Mouse (Mus musculus) limb, embryonic 12.5 days (tissue): ENCODE measurements around the gene 0610009B22Rik. TPM values are rescaled to one million over a fixed set of nuclear protein-coding genes. Genes with fewer than 3 reads are reported as not detected.

ENCODE experiments used
- ATAC-seq: fragments of 200-750 bp; cut with Nextera tagmentation; 2 replicates; pipeline ENCODE4 v1.8.0; 2017; ENCODE audit warnings: low read depth, moderate TSS enrichment; ENCODE audit not compliant: insufficient number of reproducible peaks, insufficient read depth, low FRiP score, low TSS enrichment
- H3K27ac ChIP-seq: fragments of 300-500 bp; sonication (generic); 2 replicates; pipeline ENCODE4 v1.5.1; 2016; ENCODE audit warnings: mild to moderate bottlenecking, moderate library complexity
- H3K27me3 ChIP-seq: fragments of 300-500 bp; sonication (generic); 2 replicates; pipeline ENCODE4 v1.6.1; 2016; ENCODE audit warnings: mild to moderate bottlenecking, moderate library complexity
- H3K36me3 ChIP-seq: fragments of 300-500 bp; sonication (generic); 2 replicates; pipeline ENCODE4 v1.6.1; 2016; ENCODE audit warnings: mild to moderate bottlenecking, moderate library complexity
- H3K4me1 ChIP-seq: fragments of 300-500 bp; sonication (generic); replicated peaks from 2 replicates; pipeline ENCODE4 v1.6.1; 2016
- H3K4me2 ChIP-seq: fragments of 300-500 bp; sonication (generic); 2 replicates; pipeline ENCODE4 v1.6.1; 2016; ENCODE audit warnings: mild to moderate bottlenecking, moderate library complexity
- H3K4me3 ChIP-seq: fragments of 300-500 bp; sonication (generic); replicated peaks from 2 replicates; pipeline ENCODE4 v1.5.1; 2016; ENCODE audit warnings: mild to moderate bottlenecking
- H3K9ac ChIP-seq: fragments of 300-500 bp; sonication (generic); replicated peaks from 2 replicates; pipeline ENCODE4 v1.6.1; 2016; ENCODE audit warnings: mild to moderate bottlenecking, moderate library complexity
- H3K9me3 ChIP-seq: fragments of 300-500 bp; sonication (generic); 2 replicates; pipeline ENCODE4 v1.6.1; 2016; ENCODE audit warnings: mild to moderate bottlenecking, moderate library complexity
- WGBS: fragments of 180-500 bp; shearing (Covaris S2); methylation state at CpG from one replicate; pipeline ENCODE4 v1.1.7; 2016; 5-methylcytosine and 5-hydroxymethylcytosine counted together
- polyA plus RNA-seq: library from polyadenylated mRNA; unstranded; fragments of >200 nt; fragmentation: Nextera tagmentation; extraction: Ambion mirVana; gene quantifications from 2 replicates; pipeline ENCODE4 v1.2.1, GENCODE M21; 2016

Gene 0610009B22Rik
- polyA plus RNA-seq, 1 experiment from 2014 or later, result 100 TPM

GRCm38 (mm10) chr11:51658705-51659104 is 30.0 kb downstream of the 0610009B22Rik start:
- peak overlapping the region; percentile 69 for H3K27ac ChIP-seq
- H3K36me3 ChIP-seq, result no peaks in the 10 kb centered on the region
- H3K4me1 ChIP-seq, result peaks cover 23% of the 10 kb centered on the region
- H3K9me3 ChIP-seq, result no peaks in the 10 kb centered on the region
- no peaks in the 10 kb centered on the region for H3K27me3 ChIP-seq
- no peak overlapping the region for H3K4me3 ChIP-seq
- H3K9ac ChIP-seq, result no peak overlapping the region
- peak; percentile 40; the same call in 1 of the 2 replicates for ATAC-seq
- 42% methylated on average over 6 of the region's 6 CpGs for WGBS
- no peak overlapping the region for H3K4me2 ChIP-seq

- Histone ChIP-seq H3K27ac (peak overlapping the region; percentile 69), H3K4me2 (no peak overlapping the region), H3K9me3 (no peaks in the 10 kb centered on the region), H3K9ac (no peak overlapping the region), H3K4me1 (peaks cover 23% of the 10 kb centered on the region), H3K27me3 (no peaks in the 10 kb centered on the region), H3K36me3 (no peaks in the 10 kb centered on the region), H3K4me3 (no peak overlapping the region)
- ATAC-seq, result 0 out of 2 replicates have a peak, but pooled peaks have one; percentile 53
- WGBS, result 47% methylated on average over 7 of the region's 7 CpGs
These were observed 30.4 kb downstream of the 0610009B22Rik start for GRCm38 (mm10) chr11:51658291-51658690.

- 78% methylated on average over 10 of the region's 10 CpGs for WGBS
- ATAC-seq, result no peak
These were observed 31.7 kb downstream of the 0610009B22Rik start for GRCm38 (mm10) chr11:51656798-51657521.

GRCm38 (mm10) chr11:51654891-51655290 is 33.8 kb downstream of the 0610009B22Rik start:
- no peak for ATAC-seq
- H3K4me3 ChIP-seq, result no peak overlapping the region
- no peaks in the 10 kb centered on the region; the same call in 1 of the 2 replicates for H3K9me3 ChIP-seq
- peaks cover 4% of the 10 kb centered on the region; the same call in 1 of the 2 replicates for H3K27me3 ChIP-seq
- H3K36me3 ChIP-seq, result no peaks in the 10 kb centered on the region
- H3K4me1 ChIP-seq, result peaks cover 34% of the 10 kb centered on the region
- 96% methylated on average over 3 of the region's 3 CpGs for WGBS
- H3K9ac ChIP-seq, result no peak overlapping the region
- H3K27ac ChIP-seq, result no peak overlapping the region
- no peak overlapping the region for H3K4me2 ChIP-seq

More at GRCm38 (mm10) chr11:51656798-51657521, 31.7 kb downstream of the 0610009B22Rik start:
- Histone ChIP-seq H3K4me3 (no peak overlapping the region), H3K4me1 (peaks cover 23% of the 10 kb centered on the region), H3K27me3 (no peaks in the 10 kb centered on the region), H3K27ac (no peak overlapping the region), H3K4me2 (no peak overlapping the region), H3K9ac (no peak overlapping the region), H3K9me3 (no peaks in the 10 kb centered on the region; the same call in 1 of the 2 replicates), H3K36me3 (no peaks in the 10 kb centered on the region)

- no peak overlapping the region; the same call in 1 of the 2 replicates for H3K9ac ChIP-seq
- peaks cover 5% of the 10 kb centered on the region; the same call in 1 of the 2 replicates for H3K27me3 ChIP-seq
- H3K4me1 ChIP-seq, result peaks cover 38% of the 10 kb centered on the region
- H3K4me2 ChIP-seq, result no peak overlapping the region
- no peaks in the 10 kb centered on the region for H3K36me3 ChIP-seq
- H3K4me3 ChIP-seq, result no peak overlapping the region
- 80% methylated on average over 6 of the region's 6 CpGs for WGBS
- no peak for ATAC-seq
- H3K9me3 ChIP-seq, result no peaks in the 10 kb centered on the region; the same call in 1 of the 2 replicates
- H3K27ac ChIP-seq, result no peak overlapping the region
These were observed 34.9 kb downstream of the 0610009B22Rik start for GRCm38 (mm10) chr11:51653736-51654135.

GRCm38 (mm10) chr11:51652889-51653418 is 35.7 kb downstream of the 0610009B22Rik start:
- Histone ChIP-seq H3K9ac (no peak overlapping the region), H3K4me2 (no peak overlapping the region), H3K4me1 (peaks cover 38% of the 10 kb centered on the region), H3K27me3 (peaks cover 5% of the 10 kb centered on the region; the same call in 1 of the 2 replicates), H3K9me3 (no peaks in the 10 kb centered on the region; the same call in 1 of the 2 replicates), H3K4me3 (no peak overlapping the region), H3K27ac (no peak overlapping the region), H3K36me3 (no peaks in the 10 kb centered on the region)
- no peak for ATAC-seq
- WGBS, result 95% methylated on average over 4 of the region's 4 CpGs

DNA sequence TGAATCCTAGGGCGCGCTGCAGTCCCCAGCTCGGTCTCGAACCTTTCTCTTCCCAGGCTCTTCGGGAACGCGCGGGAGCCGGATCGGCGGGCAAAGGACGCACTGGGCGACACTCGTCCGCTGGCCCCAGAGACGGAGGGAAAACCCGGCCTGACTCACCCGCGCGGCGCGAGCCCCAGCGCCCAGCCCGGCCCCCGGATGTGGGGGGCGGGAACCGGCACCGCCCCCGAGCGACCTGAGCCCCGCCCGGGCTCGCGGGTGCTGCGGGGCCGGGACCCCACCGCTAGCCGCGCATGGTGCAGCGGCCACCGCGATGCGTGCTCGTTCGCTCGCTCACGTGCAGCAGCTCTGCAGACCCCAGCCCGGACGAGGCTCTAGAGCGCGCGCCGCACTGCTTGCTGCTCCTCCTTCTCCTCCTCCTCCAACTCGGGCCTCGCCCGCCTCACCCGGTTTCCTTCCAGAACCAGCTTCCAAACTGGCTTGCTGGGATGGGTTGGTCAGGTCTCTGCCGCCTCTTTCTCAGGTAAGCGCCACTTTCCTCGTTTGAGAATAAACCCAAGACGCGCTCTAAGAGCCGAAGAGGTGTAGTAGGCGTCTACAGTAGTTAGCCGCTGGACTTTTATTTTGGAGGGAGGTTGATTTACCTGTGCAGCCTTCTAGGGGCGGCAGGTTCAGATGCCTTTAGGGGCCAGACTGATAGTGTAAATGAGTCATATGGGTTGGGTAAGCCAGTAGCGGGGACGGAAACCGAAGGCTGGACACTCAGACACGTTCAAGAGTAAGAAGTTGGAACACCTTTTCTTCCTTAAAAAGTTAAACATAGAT is 37.8 kb downstream of the 0610009B22Rik start, which contains the start of the genes N4bp3 and D930048N14Rik:
Gene N4bp3, minus strand, starts transcription at position 152 of the 825 bp plus-strand sequence.
Gene D930048N14Rik, plus strand, starts transcription at position 264 of the 825 bp plus-strand sequence.
- no peaks in the 10 kb centered on the region; the same call in 1 of the 2 replicates for H3K9me3 ChIP-seq
- H3K4me2 ChIP-seq, result peak within 1 kb of the TSS; percentile 93
- peak within 1 kb of the TSS; percentile 70 for H3K4me3 ChIP-seq
- peaks cover 5% of the 10 kb centered on the region; the same call in 1 of the 2 replicates for H3K27me3 ChIP-seq
- H3K4me1 ChIP-seq, result peaks cover 44% of the 10 kb centered on the region
- no peaks in the 10 kb centered on the region; the same call in 1 of the 2 replicates for H3K36me3 ChIP-seq
- H3K27ac ChIP-seq, result peak within 1 kb of the TSS; percentile 67
- H3K9ac ChIP-seq, result peak within 1 kb of the TSS; percentile 81
- 2% methylated on average over 70 of the region's 70 CpGs for WGBS
- ATAC-seq, result peak; percentile 44; the same call in 1 of the 2 replicates

DNA sequence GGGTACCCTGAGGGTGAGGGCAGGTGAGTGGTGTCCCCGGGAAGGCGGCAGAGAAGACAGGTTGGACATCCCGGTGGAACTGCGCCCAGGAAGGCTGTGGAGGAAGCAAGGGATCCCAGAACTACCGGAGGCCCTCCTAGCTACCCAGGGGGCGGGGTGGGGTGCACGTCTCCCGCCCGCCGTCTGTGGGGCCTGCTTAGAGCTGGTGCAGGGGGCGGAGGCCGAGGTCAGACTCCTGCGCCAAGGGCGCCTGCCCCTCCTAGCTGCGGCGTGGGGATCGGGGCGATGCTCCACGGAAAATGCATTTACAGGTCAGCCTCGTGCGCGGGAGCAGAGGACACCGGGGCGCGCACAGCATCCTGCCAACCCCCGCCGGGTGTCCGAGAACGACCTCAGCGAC is 38.4 kb downstream of the 0610009B22Rik start:
- Histone ChIP-seq H3K27me3 (peaks cover 5% of the 10 kb centered on the region; the same call in 1 of the 2 replicates), H3K36me3 (peaks cover 6% of the 10 kb centered on the region), H3K9ac (peak overlapping the region; percentile 81), H3K4me2 (peak overlapping the region; percentile 93), H3K4me3 (peak overlapping the region; percentile 70), H3K4me1 (peaks cover 44% of the 10 kb centered on the region), H3K27ac (peak overlapping the region; percentile 67), H3K9me3 (no peaks in the 10 kb centered on the region; the same call in 1 of the 2 replicates)
- 0 out of 2 replicates have a peak, but pooled peaks have one; percentile 13 for ATAC-seq
- WGBS, result under 1% methylated on average over 25 of the region's 30 CpGs

- WGBS, result 4% methylated on average over 7 of the region's 7 CpGs
These were observed 38.8 kb downstream of the 0610009B22Rik start for GRCm38 (mm10) chr11:51649889-51650199.

GRCm38 (mm10) chr11:51649111-51649888 is 39.4 kb downstream of the 0610009B22Rik start:
- no peaks in the 10 kb centered on the region; the same call in 1 of the 2 replicates for H3K9me3 ChIP-seq
- peak overlapping the region; percentile 81 for H3K9ac ChIP-seq
- 29% methylated on average over 11 of the region's 11 CpGs for WGBS
- peak overlapping the region; percentile 93 for H3K4me2 ChIP-seq
- H3K4me3 ChIP-seq, result peak overlapping the region; percentile 70
- H3K4me1 ChIP-seq, result peaks cover 46% of the 10 kb centered on the region
- H3K27me3 ChIP-seq, result peaks cover 5% of the 10 kb centered on the region; the same call in 1 of the 2 replicates
- H3K27ac ChIP-seq, result peak overlapping the region; percentile 83
- H3K36me3 ChIP-seq, result peaks cover 16% of the 10 kb centered on the region
- 0 out of 2 replicates have a peak, but pooled peaks have one; percentile 15 for ATAC-seq

More at GRCm38 (mm10) chr11:51649889-51650199, 38.8 kb downstream of the 0610009B22Rik start:
- Histone ChIP-seq H3K9ac (peak overlapping the region; percentile 81), H3K27ac (peak overlapping the region; percentile 67), H3K4me2 (peak overlapping the region; percentile 93), H3K4me1 (peaks cover 44% of the 10 kb centered on the region), H3K9me3 (no peaks in the 10 kb centered on the region; the same call in 1 of the 2 replicates), H3K27me3 (peaks cover 5% of the 10 kb centered on the region; the same call in 1 of the 2 replicates), H3K36me3 (peaks cover 11% of the 10 kb centered on the region), H3K4me3 (peak overlapping the region; percentile 70)
- ATAC-seq, result no peak
